8 mouse cellular contexts compared by ENCODE assay signal in genomic region chr5:115279226-115280049, GRCm38 (mm10). TPM values are rescaled to one million over a fixed set of nuclear protein-coding genes. Genes with fewer than 3 reads are reported as not detected.
A peak's percentile ranks its signal among the peaks of the same experiment; 100 is the strongest.
DNase-seq lines count a peak whose midpoint lies in the region; ATAC-seq and TF ChIP-seq lines count a peak whose summit lies in the region.

TSS of gene Coq5 (plus strand) at chr5:115279666.

- peak within 1 kb of the TSS; percentile 73 for H3K4me2 ChIP-seq in forebrain, postnatal 0 days (ENCODE audit: low read depth)

- intact Hi-C loops in heart, postnatal 36 days (cut with DNase I), result loop anchor here (2.0 to 5.0 kb wide), 3 partner anchors 21 to 92 kb away; partner anchors contain the start of genes Dynll1 and Srsf9

- TF ChIP-seq POLR2A in lung, adult 2 months (IDR thresholded peaks at IDR 0.05; ENCODE audit: borderline replicate concordance, extremely low read depth, low read depth, low read length), result peak; percentile 58; the same call in 1 of the 2 replicates

- no peaks in the 10 kb centered on the region for H3K27me3 ChIP-seq in forebrain, postnatal 0 days (ENCODE audit: insufficient read depth, low read length)

- H3K4me1 ChIP-seq in forebrain, postnatal 0 days (ENCODE audit: insufficient read depth), result peaks cover 5% of the 10 kb centered on the region; the same call in 1 of the 2 replicates
- H3K4me1 ChIP-seq in lung, adult 2 months (ENCODE audit: control insufficient read depth, insufficient read depth, low read length), result peaks cover 4% of the 10 kb centered on the region

- peak within 1 kb of the TSS; percentile 84 for H3K9ac ChIP-seq in forebrain, postnatal 0 days

- no peak for TF ChIP-seq CTCF in forebrain, postnatal 0 days (IDR thresholded peaks at IDR 0.05; ENCODE audit: low read depth)
- no peak for TF ChIP-seq CTCF in layer of hippocampus, adult 2 months (conservative IDR thresholded peaks at IDR 0.05)
- TF ChIP-seq CTCF in lung, adult 2 months (IDR thresholded peaks at IDR 0.05; ENCODE audit: insufficient read depth, low read length), result no peak

- WGBS in forebrain, postnatal 0 days, result 4% methylated on average over 44 of the region's 45 CpGs
- 2% methylated on average over 45 of the region's 45 CpGs for WGBS in lung, adult 2 months

- peak; percentile 76 for DNase-seq in ES-CJ7 (ENCODE audit: low read depth, low spot score)
- DNase-seq in cerebellum, adult 18-20 months, result peak; percentile 84 to 95
- peak; percentile 92 for DNase-seq in forebrain, postnatal 0 days
- peak; percentile 90 to 92 for DNase-seq in heart, postnatal 36 days
- peak; percentile 81 to 93 for DNase-seq in layer of hippocampus, adult 2 months (ENCODE audit: low spot score in 2 of 2)
- DNase-seq in lung, adult 2 months, result peak; percentile 90
- DNase-seq in thymus, adult 18-20 months, result peak; percentile 70 to 74

- H3K9me3 ChIP-seq in forebrain, postnatal 0 days (ENCODE audit: low read length), result no peaks in the 10 kb centered on the region

- peak within 1 kb of the TSS; percentile 45 for H3K27ac ChIP-seq in forebrain, postnatal 0 days (ENCODE audit: low read depth, low read length)
- peak within 1 kb of the TSS; percentile 86 for H3K27ac ChIP-seq in layer of hippocampus, adult 2 months

- ATAC-seq in forebrain, postnatal 0 days, result peak; percentile 95
- peak; percentile 86 for ATAC-seq in neutrophil, adult 5-6 weeks (ENCODE audit: extremely low read depth, insufficient number of reproducible peaks, low FRiP score, poor library complexity, severe bottlenecking)

- H3K36me3 ChIP-seq in forebrain, postnatal 0 days (ENCODE audit: insufficient read depth), result peaks cover 10% of the 10 kb centered on the region

- H3K4me3 ChIP-seq in forebrain, postnatal 0 days (ENCODE audit: low read depth, low read length), result peak within 1 kb of the TSS; percentile 85
- peak within 1 kb of the TSS; percentile 97 for H3K4me3 ChIP-seq in layer of hippocampus, adult 2 months
- H3K4me3 ChIP-seq in lung, adult 2 months (replicated peaks; ENCODE audit: extremely low read depth, low read depth, low read length), result peak within 1 kb of the TSS; percentile 89

RNA-seq across cellular contexts. Expression of gene Coq5, which starts in this region (rescaled TPM):
- 35.9 and 41.7 TPM in 2 replicates for total RNA-seq in forebrain, postnatal 0 days (2014; rRNA removed)
- 40.7 and 45.2 TPM in 2 replicates for polyA plus RNA-seq in forebrain, postnatal 0 days (2015; fragmentation: Nextera tagmentation; extraction: Ambion mirVana)
- 100 to 1,000 TPM; 137 to 167 TPM for total RNA-seq in heart, postnatal 36 days (2021)
- 10 to 100 TPM; 40.9 to 42.6 TPM for total RNA-seq in layer of hippocampus, adult 2 months (2021)
- 7.7 and 11.5 TPM in 2 replicates for polyA plus RNA-seq in lung, adult 2 months (2012; rRNA removed)
- 24.8 and 32.2 TPM in 2 replicates for total RNA-seq in neutrophil, adult 5-6 weeks (2017)

Comparison
In these comparisons a context has a peak if more than half of its experiments do, and no peak if none do; other contexts are left out.
1. Peak in every context shown above with its lines: DNase-seq, ATAC-seq, H3K4me3 ChIP-seq and H3K27ac ChIP-seq.